Mouse (Mus musculus) embryonic fibroblast, embryonic 13.5 days (primary cell): Measurements from ENCODE around the gene Akt3. TPM values are rescaled to one million over a fixed set of nuclear protein-coding genes. Genes with fewer than 3 reads are reported as not detected.

Experiments
- H3K27ac ChIP-seq: 2 replicates; pipeline ENCODE4 v1.5.1; 2012; ENCODE audit warnings: low read length, control low read depth, inconsistent platforms; ENCODE audit not compliant: insufficient read depth
- H3K4me1 ChIP-seq: 2 replicates; pipeline ENCODE4 v1.6.1; 2011; ENCODE audit warnings: low read length; ENCODE audit not compliant: control insufficient read depth, insufficient read depth
- H3K4me3 ChIP-seq: 2 replicates; pipeline ENCODE4 v1.5.1; 2011; ENCODE audit warnings: mild to moderate bottlenecking, control low read depth, low read length; ENCODE audit not compliant: insufficient read depth
- CTCF ChIP-seq: IDR thresholded peaks from 2 replicates; pipeline ENCODE4 v1.5.1; 2011; ENCODE audit warnings: mild to moderate bottlenecking, control low read depth, low read length, moderate library complexity, borderline replicate concordance; ENCODE audit not compliant: insufficient read depth
- POLR2A ChIP-seq: IDR thresholded peaks from 2 replicates; pipeline ENCODE4 v1.6.1; 2011; ENCODE audit warnings: low read depth, mild to moderate bottlenecking, control low read depth, low read length, moderate library complexity
- polyA plus RNA-seq: library from polyadenylated mRNA; stranded (reverse); fragments of >200 nt; gene quantifications from 2 replicates; pipeline ENCODE4 v1.2.4, GENCODE M21; 2011; ENCODE audit warnings: low read depth; ENCODE audit not compliant: missing spikeins, insufficient read length

The Akt3 gene
- polyA plus RNA-seq, 1 experiment = 44.7 TPM

GRCm38 (mm10) chr1:177035460-177035859 lies 222.5 kb downstream of the Akt3 start:
- no peaks in the 10 kb centered on the region for H3K4me1 ChIP-seq
- no peak for TF ChIP-seq CTCF
- no peak for TF ChIP-seq POLR2A
- no peak overlapping the region for H3K4me3 ChIP-seq
- no peak overlapping the region for H3K27ac ChIP-seq

GRCm38 (mm10) chr1:177032233-177032632 lies 225.8 kb downstream of the Akt3 start:
- Histone ChIP-seq H3K4me1 (peaks cover 2% of the 10 kb centered on the region; the same call in 1 of the 2 replicates), H3K27ac (no peak overlapping the region), H3K4me3 (no peak overlapping the region)
- TF ChIP-seq CTCF = no peak
- TF ChIP-seq POLR2A = no peak

GRCm38 (mm10) chr1:177031196-177031595 lies 226.8 kb downstream of the Akt3 start:
- Histone ChIP-seq H3K27ac (no peak overlapping the region), H3K4me1 (peaks cover 2% of the 10 kb centered on the region; the same call in 1 of the 2 replicates), H3K4me3 (no peak overlapping the region)
- no peak for TF ChIP-seq POLR2A
- no peak for TF ChIP-seq CTCF

- no peak for TF ChIP-seq POLR2A
- no peak for TF ChIP-seq CTCF
- peaks cover 2% of the 10 kb centered on the region; the same call in 1 of the 2 replicates for H3K4me1 ChIP-seq
- H3K27ac ChIP-seq = no peak overlapping the region
- H3K4me3 ChIP-seq = no peak overlapping the region
Measured at GRCm38 (mm10) chr1:177030669-177031068, 227.3 kb downstream of the Akt3 start.

- no peak overlapping the region for H3K27ac ChIP-seq
Measured at GRCm38 (mm10) chr1:177029032-177029431, 229.0 kb downstream of the Akt3 start.

GRCm38 (mm10) chr1:177027706-177028105 lies 230.3 kb downstream of the Akt3 start:
- peaks cover 2% of the 10 kb centered on the region; the same call in 1 of the 2 replicates for H3K4me1 ChIP-seq
- no peak overlapping the region for H3K27ac ChIP-seq
- H3K4me3 ChIP-seq = no peak overlapping the region
- TF ChIP-seq POLR2A = no peak
- no peak for TF ChIP-seq CTCF

More at GRCm38 (mm10) chr1:177029032-177029431, 229.0 kb downstream of the Akt3 start:
- TF ChIP-seq CTCF (no peak), POLR2A (no peak)
- no peak overlapping the region for H3K4me3 ChIP-seq
- peaks cover 2% of the 10 kb centered on the region; the same call in 1 of the 2 replicates for H3K4me1 ChIP-seq

GRCm38 (mm10) chr1:177022751-177023150 lies 235.3 kb downstream of the Akt3 start:
- no peak overlapping the region for H3K27ac ChIP-seq
- no peak for TF ChIP-seq CTCF
- TF ChIP-seq POLR2A = no peak
- no peaks in the 10 kb centered on the region for H3K4me1 ChIP-seq
- H3K4me3 ChIP-seq = no peak overlapping the region

GRCm38 (mm10) chr1:177019668-177020067 lies 238.3 kb downstream of the Akt3 start:
- no peak overlapping the region for H3K4me3 ChIP-seq
- H3K27ac ChIP-seq = no peak overlapping the region
- peaks cover 8% of the 10 kb centered on the region for H3K4me1 ChIP-seq
- TF ChIP-seq CTCF (no peak), POLR2A (no peak)

GRCm38 (mm10) chr1:177018750-177019149 lies 239.3 kb downstream of the Akt3 start:
- Histone ChIP-seq H3K4me1 (peaks cover 15% of the 10 kb centered on the region), H3K27ac (no peak overlapping the region), H3K4me3 (no peak overlapping the region)
- TF ChIP-seq CTCF (no peak), POLR2A (no peak)

- H3K4me3 ChIP-seq = no peak overlapping the region
- H3K27ac ChIP-seq = no peak overlapping the region
- no peak for TF ChIP-seq CTCF
- no peak for TF ChIP-seq POLR2A
- H3K4me1 ChIP-seq = peaks cover 23% of the 10 kb centered on the region
Measured at GRCm38 (mm10) chr1:177016729-177017128, 241.3 kb downstream of the Akt3 start.
